Mouse (Mus musculus): ENCODE results near the gene Galnt14.

- TF ChIP-seq CTCF (IDR thresholded peaks at IDR 0.05; ENCODE audit: insufficient read depth, low read length) (no peak), POLR2A (IDR thresholded peaks at IDR 0.05; ENCODE audit: borderline replicate concordance, extremely low read depth, low read depth, low read length) (no peak)
These were observed 150.0 kb downstream of the Galnt14 start for GRCm38 (mm10) chr17:73560208-73560784.

Data from lung, adult 2 months (tissue).